Mouse (Mus musculus) liver, postnatal 0 days (tissue): ENCODE measurements around the gene Aqr. TPM values are rescaled to one million over a fixed set of nuclear protein-coding genes. Genes with fewer than 3 reads are reported as not detected.

Experiments used
- ATAC-seq: fragments of 200-750 bp; cut with Nextera tagmentation; 2 replicates; pipeline ENCODE4 v1.8.0; 2017; ENCODE audit warnings: mild to moderate bottlenecking, moderate library complexity
- DNase-seq: peaks from one replicate; pipeline ENCODE4 v3.0.0-alpha.2; 2016
- H3K27ac ChIP-seq: fragments of 300-500 bp; sonication (generic); 2 replicates; pipeline ENCODE4 v1.5.1; 2014; ENCODE audit warnings: antibody characterized with exemption, moderate library complexity, mild to moderate bottlenecking, low read depth
- H3K27me3 ChIP-seq: fragments of 300-500 bp; sonication (generic); 2 replicates; pipeline ENCODE4 v1.6.1; 2014; ENCODE audit warnings: low read length, control low read depth, mixed read lengths; ENCODE audit not compliant: insufficient read depth
- H3K36me3 ChIP-seq: fragments of 300-500 bp; sonication (generic); replicated peaks from 2 replicates; pipeline ENCODE4 v1.6.1; 2014; ENCODE audit warnings: mild to moderate bottlenecking, control low read depth, low read length, moderate library complexity, mixed read lengths; ENCODE audit not compliant: insufficient read depth
- H3K4me1 ChIP-seq: fragments of 300-500 bp; sonication (generic); 2 replicates; pipeline ENCODE4 v1.6.1; 2014; ENCODE audit warnings: antibody characterized with exemption, mild to moderate bottlenecking, control low read depth; ENCODE audit not compliant: insufficient read depth
- H3K4me2 ChIP-seq: fragments of 300-500 bp; sonication (generic); 2 replicates; pipeline ENCODE4 v1.6.1; 2014; ENCODE audit warnings: low read depth, mild to moderate bottlenecking, low read length, moderate library complexity, mixed read lengths
- H3K4me3 ChIP-seq: fragments of 300-500 bp; sonication (generic); 2 replicates; pipeline ENCODE4 v1.5.1; 2014; ENCODE audit warnings: low read depth, low read length
- H3K9ac ChIP-seq: fragments of 300-500 bp; sonication (generic); replicated peaks from 2 replicates; pipeline ENCODE4 v1.6.1; 2014; ENCODE audit warnings: mild to moderate bottlenecking, moderate library complexity
- H3K9me3 ChIP-seq: fragments of 300-500 bp; sonication (generic); 2 replicates; pipeline ENCODE4 v1.6.1; 2016; ENCODE audit warnings: mild to moderate bottlenecking, control low read depth, low read length, mixed read lengths
- CTCF ChIP-seq: sonication (generic); IDR thresholded peaks from 2 replicates; pipeline ENCODE4 v1.5.1; 2016; ENCODE audit warnings: antibody characterized with exemption, low read depth
- EP300 ChIP-seq: IDR thresholded peaks from 2 replicates; pipeline ENCODE4 v1.6.1; 2016; ENCODE audit warnings: antibody characterized with exemption, low read depth, mild to moderate bottlenecking
- WGBS: fragments of 180-500 bp; shearing (Covaris S2); extraction: QIAGEN DNeasy Blood & Tissue Kit; methylation state at CpG from one replicate; pipeline ENCODE4 v1.1.7; 2014; ENCODE audit not compliant: insufficient replicate concordance; 5-methylcytosine and 5-hydroxymethylcytosine counted together
- polyA plus RNA-seq: library from polyadenylated mRNA; unstranded; fragments of >200 nt; fragmentation: Nextera tagmentation; extraction: Ambion mirVana; gene quantifications from 2 replicates; pipeline ENCODE4 v1.2.1, GENCODE M21; 2015

Gene Aqr
- polyA plus RNA-seq, 1 experiment from 2014 or later, result 15.0 TPM

GRCm38 (mm10) chr2:114143842-114144241 is 43.0 kb downstream of the Aqr start:
- H3K4me1 ChIP-seq, result no peaks in the 10 kb centered on the region
- H3K36me3 ChIP-seq, result peaks cover 59% of the 10 kb centered on the region
- H3K9ac ChIP-seq, result no peak overlapping the region
- no peak overlapping the region for H3K4me3 ChIP-seq
- 88% methylated on average over 6 of the region's 6 CpGs for WGBS
- H3K27me3 ChIP-seq, result no peaks in the 10 kb centered on the region
- H3K9me3 ChIP-seq, result no peaks in the 10 kb centered on the region
- no peak overlapping the region for H3K4me2 ChIP-seq
- TF ChIP-seq EP300 (no peak), CTCF (no peak)
- no peak for DNase-seq
- no peak overlapping the region for H3K27ac ChIP-seq
- no peak for ATAC-seq

GRCm38 (mm10) chr2:114136755-114137154 is 50.1 kb downstream of the Aqr start:
- H3K4me1 ChIP-seq, result no peaks in the 10 kb centered on the region
- no peak overlapping the region for H3K4me3 ChIP-seq
- peaks cover 69% of the 10 kb centered on the region for H3K36me3 ChIP-seq
- no peaks in the 10 kb centered on the region for H3K27me3 ChIP-seq
- no peaks in the 10 kb centered on the region for H3K9me3 ChIP-seq
- no peak for ATAC-seq
- DNase-seq, result no peak
- H3K9ac ChIP-seq, result no peak overlapping the region
- WGBS, result 88% methylated on average over 9 of the region's 9 CpGs
- no peak overlapping the region for H3K4me2 ChIP-seq
- H3K27ac ChIP-seq, result no peak overlapping the region
- no peak for TF ChIP-seq CTCF
- TF ChIP-seq EP300, result no peak

- Histone ChIP-seq H3K27ac (no peak overlapping the region), H3K4me1 (no peaks in the 10 kb centered on the region), H3K9ac (no peak overlapping the region), H3K36me3 (peaks cover 72% of the 10 kb centered on the region), H3K27me3 (no peaks in the 10 kb centered on the region), H3K4me2 (no peak overlapping the region), H3K9me3 (no peaks in the 10 kb centered on the region), H3K4me3 (no peak overlapping the region)
- TF ChIP-seq CTCF, result no peak
- 90% methylated on average over 2 of the region's 2 CpGs for WGBS
- DNase-seq, result no peak
- ATAC-seq, result no peak
These were observed 51.0 kb downstream of the Aqr start for GRCm38 (mm10) chr2:114135777-114136176.

DNA sequence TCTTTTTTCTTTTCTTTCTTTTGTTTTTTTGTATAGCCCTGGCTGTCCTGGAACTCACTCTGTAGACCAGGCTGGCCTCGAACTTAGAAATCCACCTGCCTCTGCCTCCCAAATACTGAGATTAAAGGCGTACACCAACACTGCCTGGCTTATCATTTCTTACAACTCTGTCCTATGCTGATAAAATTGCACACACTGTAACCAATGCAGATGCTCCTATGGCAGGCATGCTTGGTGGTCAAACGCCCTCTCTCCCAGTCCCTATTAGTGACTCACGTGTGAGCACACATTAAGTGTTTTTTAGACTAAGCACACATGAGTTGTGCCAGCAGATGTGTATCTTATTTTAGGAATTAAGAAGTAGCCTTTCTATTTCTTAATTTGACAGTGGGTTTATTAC is 53.5 kb downstream of the Aqr start:
- H3K9me3 ChIP-seq, result no peaks in the 10 kb centered on the region
- WGBS, result 77% methylated on average over 4 of the region's 4 CpGs
- no peak overlapping the region for H3K4me3 ChIP-seq
- TF ChIP-seq CTCF (no peak), EP300 (no peak)
- no peak overlapping the region for H3K9ac ChIP-seq
- H3K4me2 ChIP-seq, result no peak overlapping the region
- no peak for DNase-seq
- H3K27me3 ChIP-seq, result no peaks in the 10 kb centered on the region
- no peak for ATAC-seq
- H3K27ac ChIP-seq, result no peak overlapping the region
- H3K36me3 ChIP-seq, result peaks cover 71% of the 10 kb centered on the region
- H3K4me1 ChIP-seq, result no peaks in the 10 kb centered on the region

DNA sequence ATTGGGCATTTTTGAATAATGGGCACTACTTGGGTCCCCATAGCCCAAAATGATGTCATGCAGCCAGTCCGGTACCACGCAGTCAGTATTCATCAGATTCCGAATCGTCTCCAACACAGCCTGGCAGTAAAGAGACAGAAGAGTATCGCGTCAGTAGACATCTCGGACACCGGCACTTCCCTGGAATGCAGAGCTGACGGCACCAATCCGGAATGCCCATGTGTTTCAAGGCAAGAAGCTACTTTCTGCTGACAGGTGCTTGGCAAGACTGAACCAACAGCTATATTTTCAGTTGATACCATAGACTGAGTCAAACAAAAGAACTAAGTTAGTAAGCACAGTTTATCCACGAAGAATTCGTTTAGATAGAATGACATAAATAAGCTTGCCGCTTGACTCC is 56.2 kb downstream of the Aqr start:
- DNase-seq (no peak), ATAC-seq (no peak)
- H3K4me2 ChIP-seq, result no peak overlapping the region
- no peaks in the 10 kb centered on the region for H3K27me3 ChIP-seq
- WGBS, result 91% methylated on average over 13 of the region's 13 CpGs
- no peaks in the 10 kb centered on the region for H3K4me1 ChIP-seq
- no peak overlapping the region for H3K4me3 ChIP-seq
- no peaks in the 10 kb centered on the region for H3K9me3 ChIP-seq
- peaks cover 64% of the 10 kb centered on the region for H3K36me3 ChIP-seq
- H3K9ac ChIP-seq, result no peak overlapping the region
- H3K27ac ChIP-seq, result no peak overlapping the region
- TF ChIP-seq CTCF, result no peak
- no peak for TF ChIP-seq EP300

DNA sequence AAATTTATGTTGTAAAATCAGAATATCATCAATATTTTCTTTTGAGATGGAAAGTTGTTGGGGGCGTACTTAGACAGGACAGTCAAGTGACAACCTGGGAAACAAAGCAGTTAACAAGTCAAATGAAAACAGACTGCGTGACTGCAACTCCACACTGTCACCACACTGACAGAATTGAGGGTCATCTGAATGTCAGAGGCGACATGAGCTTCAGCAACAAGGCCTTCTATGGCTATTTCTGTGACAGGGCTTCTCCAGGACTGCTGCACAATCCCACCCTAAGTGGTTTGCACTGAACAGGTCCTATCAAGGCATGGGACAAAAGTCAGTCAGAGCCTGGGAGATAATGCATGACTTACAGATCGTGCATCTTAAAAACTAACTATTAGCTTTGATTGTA is 63.5 kb downstream of the Aqr start:
- no peak for ATAC-seq
- Histone ChIP-seq H3K27me3 (no peaks in the 10 kb centered on the region), H3K4me3 (no peak overlapping the region), H3K36me3 (peaks cover 50% of the 10 kb centered on the region), H3K27ac (no peak overlapping the region), H3K4me2 (no peak overlapping the region), H3K4me1 (no peaks in the 10 kb centered on the region), H3K9me3 (no peaks in the 10 kb centered on the region), H3K9ac (no peak overlapping the region)
- WGBS, result 86% methylated on average over 4 of the region's 4 CpGs
- no peak for DNase-seq
- TF ChIP-seq CTCF (no peak), EP300 (no peak)

GRCm38 (mm10) chr2:114119451-114119850 is 67.4 kb downstream of the Aqr start:
- H3K4me1 ChIP-seq, result no peaks in the 10 kb centered on the region
- H3K9ac ChIP-seq, result no peak overlapping the region
- DNase-seq (no peak), ATAC-seq (no peak)
- no peak overlapping the region for H3K4me3 ChIP-seq
- H3K27ac ChIP-seq, result no peak overlapping the region
- H3K4me2 ChIP-seq, result no peak overlapping the region
- H3K36me3 ChIP-seq, result peaks cover 45% of the 10 kb centered on the region
- WGBS, result 65% methylated on average over 7 of the region's 7 CpGs
- H3K9me3 ChIP-seq, result no peaks in the 10 kb centered on the region
- no peaks in the 10 kb centered on the region for H3K27me3 ChIP-seq
- TF ChIP-seq CTCF, result no peak
- no peak for TF ChIP-seq EP300
